Mouse (Mus musculus) erythroblast, embryonic 14.5 days (primary cell): ENCODE results near the gene Cd200r3.

Experiments
- GATA1 ChIP-seq: IDR thresholded peaks from 2 replicates; pipeline ENCODE4 v1.6.1; 2012; ENCODE audit warnings: low read length, inconsistent platforms, mixed read lengths
- TAL1 ChIP-seq: IDR thresholded peaks from 3 replicates; pipeline ENCODE4 v1.6.1; 2012; ENCODE audit warnings: low read length, inconsistent platforms, mixed read lengths

DNA sequence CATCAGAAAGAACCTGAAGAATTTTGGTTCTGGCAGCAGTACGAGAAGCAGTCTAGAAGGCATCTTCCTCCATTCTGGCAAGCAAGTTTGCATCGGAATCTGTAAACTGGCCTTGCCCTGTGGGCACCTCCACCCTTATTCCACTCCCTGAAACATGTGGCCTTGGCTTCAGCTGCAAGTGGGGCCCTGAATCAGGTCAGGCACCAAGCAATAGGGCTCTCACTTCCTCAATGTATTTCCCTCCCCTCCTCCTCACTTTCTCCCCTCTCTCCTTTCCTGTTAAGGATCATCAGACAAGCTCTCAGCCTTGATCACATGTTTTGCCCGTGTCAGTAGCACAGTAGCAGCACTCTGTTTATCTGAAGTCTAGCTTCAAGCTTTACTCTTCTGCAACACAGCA is 61.8 kb downstream of the Cd200r3 start:
- TF ChIP-seq GATA1 (no peak), TAL1 (no peak)
